ENCODE assay signal across 8 mouse cellular contexts in the genomic region with DNA sequence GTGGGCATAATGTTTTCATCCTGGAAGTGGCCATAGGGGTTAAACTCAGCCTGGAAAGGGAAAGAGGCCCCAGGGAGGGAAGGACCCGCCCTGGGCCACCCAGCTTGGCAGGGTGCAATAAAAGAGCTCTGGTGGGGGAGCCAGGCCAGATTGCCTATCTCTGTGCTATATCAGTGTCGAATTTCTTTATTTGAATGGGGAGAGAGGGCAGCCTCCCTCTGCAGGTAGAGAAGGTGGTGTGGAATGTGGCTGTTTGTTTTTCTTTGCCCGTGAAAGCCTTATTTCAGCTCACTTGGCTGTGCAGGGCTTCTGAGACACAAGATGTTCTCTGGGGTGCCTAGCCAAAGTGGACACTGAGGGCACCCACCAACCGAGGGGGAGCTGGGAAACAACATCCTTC. TPM values are rescaled to one million over a fixed set of nuclear protein-coding genes. Genes with fewer than 3 reads are reported as not detected.
A peak's percentile ranks its signal among the peaks of the same experiment; 100 is the strongest.
DNase-seq lines count a peak whose midpoint lies in the region; ATAC-seq and TF ChIP-seq lines count a peak whose summit lies in the region.

No protein-coding gene starts in this region.

- H3K4me3 ChIP-seq in left cerebral cortex, adult 2 months: no peak overlapping the region
- no peak overlapping the region for H3K4me3 ChIP-seq in embryonic facial prominence, embryonic 14.5 days (ENCODE audit: low read depth, low read length)
- no peak overlapping the region for H3K4me3 ChIP-seq in kidney, embryonic 14.5 days (ENCODE audit: low read length)
- no peak overlapping the region for H3K4me3 ChIP-seq in midbrain, embryonic 14.5 days (replicated peaks; ENCODE audit: low read depth, low read length)

- H3K4me1 ChIP-seq in embryonic facial prominence, embryonic 14.5 days (ENCODE audit: control insufficient read depth, insufficient read depth, low read length): peaks cover 67% of the 10 kb centered on the region
- H3K4me1 ChIP-seq in kidney, embryonic 14.5 days (ENCODE audit: control insufficient read depth, insufficient read depth, low read length): peaks cover 67% of the 10 kb centered on the region
- peaks cover 38% of the 10 kb centered on the region for H3K4me1 ChIP-seq in midbrain, embryonic 14.5 days (ENCODE audit: control insufficient read depth, insufficient read depth, low read length)

- no peaks in the 10 kb centered on the region for H3K9me3 ChIP-seq in embryonic facial prominence, embryonic 14.5 days (ENCODE audit: control insufficient read depth, low read length)
- H3K9me3 ChIP-seq in kidney, embryonic 14.5 days (ENCODE audit: control insufficient read depth, low read length): no peaks in the 10 kb centered on the region
- no peaks in the 10 kb centered on the region for H3K9me3 ChIP-seq in midbrain, embryonic 14.5 days (ENCODE audit: control insufficient read depth, low read length)

- H3K9ac ChIP-seq in embryonic facial prominence, embryonic 14.5 days (ENCODE audit: low read depth, low read length): peak overlapping the region; percentile 69
- H3K9ac ChIP-seq in kidney, embryonic 14.5 days (ENCODE audit: low read depth, low read length): peak overlapping the region; percentile 1; the same call in 1 of the 2 replicates
- peak overlapping the region; percentile 64 for H3K9ac ChIP-seq in midbrain, embryonic 14.5 days (replicated peaks; ENCODE audit: low read length)

- peak overlapping the region; percentile 96 for H3K27ac ChIP-seq in left cerebral cortex, adult 2 months
- peak overlapping the region; percentile 97 for H3K27ac ChIP-seq in embryonic facial prominence, embryonic 14.5 days (replicated peaks; ENCODE audit: low read depth, low read length)
- H3K27ac ChIP-seq in kidney, embryonic 14.5 days (ENCODE audit: low read depth, low read length): peak overlapping the region; percentile 96
- H3K27ac ChIP-seq in midbrain, embryonic 14.5 days (replicated peaks; ENCODE audit: low read depth, low read length): peak overlapping the region; percentile 95

- TF ChIP-seq CTCF in left cerebral cortex, adult 2 months (IDR thresholded peaks at IDR 0.05): no peak

- no peaks in the 10 kb centered on the region for H3K36me3 ChIP-seq in embryonic facial prominence, embryonic 14.5 days (ENCODE audit: control insufficient read depth, insufficient read depth, low read length)
- no peaks in the 10 kb centered on the region for H3K36me3 ChIP-seq in kidney, embryonic 14.5 days (ENCODE audit: control insufficient read depth, insufficient read depth, low read length)
- H3K36me3 ChIP-seq in midbrain, embryonic 14.5 days (ENCODE audit: control insufficient read depth, insufficient read depth, low read length): no peaks in the 10 kb centered on the region

- H3K4me2 ChIP-seq in embryonic facial prominence, embryonic 14.5 days (ENCODE audit: low read depth, low read length): peak overlapping the region; percentile 90
- H3K4me2 ChIP-seq in kidney, embryonic 14.5 days (replicated peaks; ENCODE audit: low read depth, low read length): peak overlapping the region; percentile 87
- peak overlapping the region; percentile 73 for H3K4me2 ChIP-seq in midbrain, embryonic 14.5 days (ENCODE audit: low read length)

- DNase-seq in left cerebral cortex, adult 2 months (ENCODE audit: extremely low spot score in 1 of 2, low spot score in 2 of 2): no peak
- DNase-seq in left cerebral cortex, postnatal 4 days: no peak
- peak; percentile 56 for DNase-seq in embryonic facial prominence, embryonic 14.5 days (ENCODE audit: low spot score)
- DNase-seq in midbrain, embryonic 14.5 days: no peak
- DNase-seq in gastrocnemius, postnatal 25 days: no peak
- DNase-seq in cerebellum, adult 9-11 months: no peak
- no peak for DNase-seq in layer of hippocampus, postnatal 25 days (ENCODE audit: extremely low spot score in 1 of 2, low spot score in 1 of 2)

- intact Hi-C loops in left cerebral cortex, adult 2 months (cut with DNase I): loop anchor here (2.0 kb wide), 2 partner anchors 63 to 75 kb away; no protein-coding TSS in a partner anchor
- intact Hi-C loops in left cerebral cortex, postnatal 4 days (cut with DNase I): no loop called here

- 2% methylated on average over 4 of the region's 4 CpGs for WGBS in embryonic facial prominence, embryonic 14.5 days
- WGBS in kidney, embryonic 14.5 days: 0% methylated on average over 4 of the region's 4 CpGs
- WGBS in midbrain, embryonic 14.5 days: 11% methylated on average over 4 of the region's 4 CpGs

- no peak for ATAC-seq in embryonic facial prominence, embryonic 14.5 days (ENCODE audit: low read depth)
- ATAC-seq in kidney, embryonic 14.5 days (ENCODE audit: low FRiP score, low TSS enrichment): no peak
- ATAC-seq in midbrain, embryonic 14.5 days (ENCODE audit: low FRiP score, low TSS enrichment): no peak

- H3K27me3 ChIP-seq in embryonic facial prominence, embryonic 14.5 days (replicated peaks; ENCODE audit: control insufficient read depth, insufficient read depth, low read length): no peaks in the 10 kb centered on the region
- H3K27me3 ChIP-seq in kidney, embryonic 14.5 days (ENCODE audit: control insufficient read depth, insufficient read depth, low read length): no peaks in the 10 kb centered on the region
- H3K27me3 ChIP-seq in midbrain, embryonic 14.5 days (ENCODE audit: control insufficient read depth, insufficient read depth, low read length): no peaks in the 10 kb centered on the region

RNA-seq across cellular contexts. Expression of gene Rai1, which starts 8.8 kb away (rescaled TPM):
- total RNA-seq in left cerebral cortex, adult 2 months (2021): 10 to 100 TPM; 85.4 to 86.3 TPM
- total RNA-seq in left cerebral cortex, postnatal 4 days (2021): 10 to 100 TPM; 85.9 to 92.3 TPM
- polyA plus RNA-seq in embryonic facial prominence, embryonic 14.5 days (2014; fragmentation: Nextera tagmentation; extraction: Ambion mirVana): 23.9 and 27.6 TPM in 2 replicates
- 29.1 and 34.4 TPM in 2 replicates for polyA plus RNA-seq in kidney, embryonic 14.5 days (2014; fragmentation: Nextera tagmentation; extraction: Ambion mirVana)
- 37.7 and 39.9 TPM in 2 replicates for polyA plus RNA-seq in midbrain, embryonic 14.5 days (2014; fragmentation: Nextera tagmentation; extraction: Ambion mirVana)
- 10 to 100 TPM; 17.3 to 21.6 TPM for total RNA-seq in gastrocnemius, postnatal 25 days (2021)
- 10 to 100 TPM; 60.2 to 76.4 TPM for total RNA-seq in layer of hippocampus, postnatal 25 days (2021)

Comparison
In these comparisons a context has a peak if more than half of its experiments do, and no peak if none do; other contexts are left out.
1. H3K9ac ChIP-seq: peak in every context shown above with its lines; median percentile 69 in embryonic facial prominence, embryonic 14.5 days; 64 in midbrain, embryonic 14.5 days; 1 in kidney, embryonic 14.5 days.